Mouse (Mus musculus) layer of hippocampus, adult 11-12 months (tissue): ENCODE measurements at regions not wholly inside any gene's neighbourhood (a gene's known extent, or its start where the extent isn't known, plus 50 kb on each side); places are given as distances from the start of the nearest gene placed in this dataset.

Experiments
- DNase-seq: peaks from one replicate; pipeline ENCODE4 v3.0.0; 2022; ENCODE audit warnings: low spot score

GRCm38 (mm10) chr4:10141238-10141934, 732.9 kb upstream of the 2610301B20Rik start:
- DNase-seq = no peak

- DNase-seq = no peak
These were observed 724.4 kb upstream of the 2610301B20Rik start for GRCm38 (mm10) chr4:10149911-10150310.

GRCm38 (mm10) chr4:10150501-10150900, 723.8 kb upstream of the 2610301B20Rik start:
- DNase-seq = peak; percentile 12

GRCm38 (mm10) chr4:10155705-10156390, 718.5 kb upstream of the 2610301B20Rik start:
- DNase-seq = no peak

GRCm38 (mm10) chr4:10189896-10190295, 684.4 kb upstream of the 2610301B20Rik start:
- DNase-seq = no peak

GRCm38 (mm10) chr4:10197245-10197943, 676.9 kb upstream of the 2610301B20Rik start:
- no peak for DNase-seq

- DNase-seq = no peak
These were observed 672.5 kb upstream of the 2610301B20Rik start for GRCm38 (mm10) chr4:10201835-10202234.

- DNase-seq = no peak
These were observed 670.1 kb upstream of the 2610301B20Rik start for GRCm38 (mm10) chr4:10204224-10204623.

GRCm38 (mm10) chr4:10209324-10209923, 664.9 kb upstream of the 2610301B20Rik start:
- no peak for DNase-seq

GRCm38 (mm10) chr4:10211303-10211702, 663.0 kb upstream of the 2610301B20Rik start:
- no peak for DNase-seq

GRCm38 (mm10) chr4:10235324-10235723, 639.0 kb upstream of the 2610301B20Rik start:
- DNase-seq = no peak

- DNase-seq = no peak
These were observed 632.2 kb upstream of the 2610301B20Rik start for GRCm38 (mm10) chr4:10242117-10242516.

- DNase-seq = no peak
These were observed 631.4 kb upstream of the 2610301B20Rik start for GRCm38 (mm10) chr4:10242909-10243308.

GRCm38 (mm10) chr4:10254029-10254690, 620.1 kb upstream of the 2610301B20Rik start:
- DNase-seq = no peak

GRCm38 (mm10) chr4:10257537-10257936, 616.8 kb upstream of the 2610301B20Rik start:
- DNase-seq = no peak

GRCm38 (mm10) chr4:10260351-10260750, 613.9 kb upstream of the 2610301B20Rik start:
- no peak for DNase-seq

GRCm38 (mm10) chr4:10265942-10266341, 608.4 kb upstream of the 2610301B20Rik start:
- no peak for DNase-seq

GRCm38 (mm10) chr4:10285562-10285961, 588.7 kb upstream of the 2610301B20Rik start:
- no peak for DNase-seq

GRCm38 (mm10) chr4:10290326-10290725, 584.0 kb upstream of the 2610301B20Rik start:
- DNase-seq = peak; percentile 11

GRCm38 (mm10) chr4:10295012-10295530, 579.2 kb upstream of the 2610301B20Rik start:
- no peak for DNase-seq

- no peak for DNase-seq
These were observed 578.1 kb upstream of the 2610301B20Rik start for GRCm38 (mm10) chr4:10296220-10296619.

- no peak for DNase-seq
These were observed 562.4 kb upstream of the 2610301B20Rik start for GRCm38 (mm10) chr4:10311886-10312285.
